Mouse (Mus musculus): ENCODE data around the gene Msi2. TPM values are rescaled to one million over a fixed set of nuclear protein-coding genes. Genes with fewer than 3 reads are reported as not detected.

Msi2 gene
- polyA plus RNA-seq, 1 experiment from 2014 or later, result 33.1 TPM

GRCm38 (mm10) chr11:88318850-88319249 is 399.5 kb downstream of the Msi2 start:
- H3K27me3 ChIP-seq (ENCODE audit: control insufficient read depth, insufficient read depth, low read length), result no peaks in the 10 kb centered on the region
- H3K9me3 ChIP-seq (ENCODE audit: control insufficient read depth, low read length), result no peaks in the 10 kb centered on the region
- WGBS, result 82% methylated on average over 5 of the region's 5 CpGs
- H3K27ac ChIP-seq (replicated peaks; ENCODE audit: low read depth, low read length), result no peak overlapping the region
- H3K36me3 ChIP-seq (ENCODE audit: control insufficient read depth, insufficient read depth, low read length), result no peaks in the 10 kb centered on the region
- H3K4me1 ChIP-seq (ENCODE audit: control insufficient read depth, insufficient read depth, low read length), result peaks cover 15% of the 10 kb centered on the region
- DNase-seq (no peak), ATAC-seq (ENCODE audit: low FRiP score, low TSS enrichment) (no peak)
- no peak overlapping the region for H3K9ac ChIP-seq (replicated peaks; ENCODE audit: low read length)
- no peak overlapping the region for H3K4me3 ChIP-seq (replicated peaks; ENCODE audit: low read depth, low read length)
- no peak overlapping the region for H3K4me2 ChIP-seq (ENCODE audit: low read length)

- Histone ChIP-seq H3K27ac (replicated peaks; ENCODE audit: low read depth, low read length) (no peak overlapping the region), H3K9ac (replicated peaks; ENCODE audit: low read length) (no peak overlapping the region), H3K4me1 (ENCODE audit: control insufficient read depth, insufficient read depth, low read length) (peaks cover 30% of the 10 kb centered on the region), H3K4me2 (ENCODE audit: low read length) (no peak overlapping the region), H3K9me3 (ENCODE audit: control insufficient read depth, low read length) (no peaks in the 10 kb centered on the region), H3K4me3 (replicated peaks; ENCODE audit: low read depth, low read length) (no peak overlapping the region), H3K27me3 (ENCODE audit: control insufficient read depth, insufficient read depth, low read length) (no peaks in the 10 kb centered on the region), H3K36me3 (ENCODE audit: control insufficient read depth, insufficient read depth, low read length) (no peaks in the 10 kb centered on the region)
- no peak for ATAC-seq (ENCODE audit: low FRiP score, low TSS enrichment)
- 91% methylated on average over 5 of the region's 5 CpGs for WGBS
- no peak for DNase-seq
Measured at GRCm38 (mm10) chr11:88315393-88315792, 402.9 kb downstream of the Msi2 start.

GRCm38 (mm10) chr11:88314471-88314870 is 403.8 kb downstream of the Msi2 start:
- Histone ChIP-seq H3K4me1 (ENCODE audit: control insufficient read depth, insufficient read depth, low read length) (peaks cover 36% of the 10 kb centered on the region), H3K9me3 (ENCODE audit: control insufficient read depth, low read length) (no peaks in the 10 kb centered on the region)
- WGBS, result 66% methylated on average over 6 of the region's 6 CpGs

GRCm38 (mm10) chr11:88313512-88313911 is 404.8 kb downstream of the Msi2 start:
- Histone ChIP-seq H3K4me1 (ENCODE audit: control insufficient read depth, insufficient read depth, low read length) (peaks cover 44% of the 10 kb centered on the region), H3K4me3 (replicated peaks; ENCODE audit: low read depth, low read length) (no peak overlapping the region), H3K27ac (replicated peaks; ENCODE audit: low read depth, low read length) (no peak overlapping the region), H3K9ac (replicated peaks; ENCODE audit: low read length) (no peak overlapping the region), H3K4me2 (ENCODE audit: low read length) (no peak overlapping the region), H3K36me3 (ENCODE audit: control insufficient read depth, insufficient read depth, low read length) (no peaks in the 10 kb centered on the region), H3K27me3 (ENCODE audit: control insufficient read depth, insufficient read depth, low read length) (no peaks in the 10 kb centered on the region), H3K9me3 (ENCODE audit: control insufficient read depth, low read length) (no peaks in the 10 kb centered on the region)
- WGBS, result 23% methylated on average over 8 of the region's 8 CpGs
- ATAC-seq (ENCODE audit: low FRiP score, low TSS enrichment) (no peak), DNase-seq (no peak)

More at GRCm38 (mm10) chr11:88314471-88314870, 403.8 kb downstream of the Msi2 start:
- H3K36me3 ChIP-seq (ENCODE audit: control insufficient read depth, insufficient read depth, low read length), result no peaks in the 10 kb centered on the region
- H3K4me2 ChIP-seq (ENCODE audit: low read length), result no peak overlapping the region
- H3K27ac ChIP-seq (replicated peaks; ENCODE audit: low read depth, low read length), result no peak overlapping the region
- DNase-seq (no peak), ATAC-seq (ENCODE audit: low FRiP score, low TSS enrichment) (no peak)
- no peak overlapping the region for H3K4me3 ChIP-seq (replicated peaks; ENCODE audit: low read depth, low read length)
- H3K9ac ChIP-seq (replicated peaks; ENCODE audit: low read length), result no peak overlapping the region
- no peaks in the 10 kb centered on the region for H3K27me3 ChIP-seq (ENCODE audit: control insufficient read depth, insufficient read depth, low read length)

GRCm38 (mm10) chr11:88311606-88312005 is 406.7 kb downstream of the Msi2 start:
- no peak overlapping the region for H3K9ac ChIP-seq (replicated peaks; ENCODE audit: low read length)
- H3K27ac ChIP-seq (replicated peaks; ENCODE audit: low read depth, low read length), result no peak overlapping the region
- H3K4me3 ChIP-seq (replicated peaks; ENCODE audit: low read depth, low read length), result no peak overlapping the region
- DNase-seq (no peak), ATAC-seq (ENCODE audit: low FRiP score, low TSS enrichment) (no peak)
- H3K27me3 ChIP-seq (ENCODE audit: control insufficient read depth, insufficient read depth, low read length), result no peaks in the 10 kb centered on the region
- no peaks in the 10 kb centered on the region for H3K36me3 ChIP-seq (ENCODE audit: control insufficient read depth, insufficient read depth, low read length)
- H3K4me1 ChIP-seq (ENCODE audit: control insufficient read depth, insufficient read depth, low read length), result peaks cover 37% of the 10 kb centered on the region
- no peaks in the 10 kb centered on the region for H3K9me3 ChIP-seq (ENCODE audit: control insufficient read depth, low read length)
- H3K4me2 ChIP-seq (ENCODE audit: low read length), result no peak overlapping the region
- 59% methylated on average over 7 of the region's 7 CpGs for WGBS

- Histone ChIP-seq H3K27ac (replicated peaks; ENCODE audit: low read depth, low read length) (peak overlapping the region; percentile 52; the same call in 1 of the 2 replicates), H3K9me3 (ENCODE audit: control insufficient read depth, low read length) (no peaks in the 10 kb centered on the region), H3K27me3 (ENCODE audit: control insufficient read depth, insufficient read depth, low read length) (no peaks in the 10 kb centered on the region), H3K36me3 (ENCODE audit: control insufficient read depth, insufficient read depth, low read length) (no peaks in the 10 kb centered on the region), H3K4me2 (ENCODE audit: low read length) (no peak overlapping the region), H3K9ac (replicated peaks; ENCODE audit: low read length) (no peak overlapping the region), H3K4me3 (replicated peaks; ENCODE audit: low read depth, low read length) (no peak overlapping the region), H3K4me1 (ENCODE audit: control insufficient read depth, insufficient read depth, low read length) (peaks cover 37% of the 10 kb centered on the region)
- 67% methylated on average over 6 of the region's 6 CpGs for WGBS
- ATAC-seq (ENCODE audit: low FRiP score, low TSS enrichment) (no peak), DNase-seq (no peak)
Measured at GRCm38 (mm10) chr11:88310773-88311172, 407.5 kb downstream of the Msi2 start.

GRCm38 (mm10) chr11:88309059-88309700 is 409.1 kb downstream of the Msi2 start:
- Histone ChIP-seq H3K4me2 (ENCODE audit: low read length) (no peak overlapping the region), H3K9ac (replicated peaks; ENCODE audit: low read length) (no peak overlapping the region), H3K27me3 (ENCODE audit: control insufficient read depth, insufficient read depth, low read length) (no peaks in the 10 kb centered on the region), H3K36me3 (ENCODE audit: control insufficient read depth, insufficient read depth, low read length) (no peaks in the 10 kb centered on the region), H3K27ac (replicated peaks; ENCODE audit: low read depth, low read length) (peak overlapping the region; percentile 67), H3K4me3 (replicated peaks; ENCODE audit: low read depth, low read length) (no peak overlapping the region), H3K9me3 (ENCODE audit: control insufficient read depth, low read length) (no peaks in the 10 kb centered on the region), H3K4me1 (ENCODE audit: control insufficient read depth, insufficient read depth, low read length) (peaks cover 36% of the 10 kb centered on the region)
- ATAC-seq (ENCODE audit: low FRiP score, low TSS enrichment) (peak; percentile 43; the same call in 1 of the 2 replicates), DNase-seq (peak; percentile 72)
- WGBS, result 11% methylated on average over 10 of the region's 10 CpGs

GRCm38 (mm10) chr11:88307616-88308543 is 410.4 kb downstream of the Msi2 start:
- no peak overlapping the region for H3K4me2 ChIP-seq (ENCODE audit: low read length)
- DNase-seq (no peak), ATAC-seq (ENCODE audit: low FRiP score, low TSS enrichment) (no peak)
- no peaks in the 10 kb centered on the region for H3K36me3 ChIP-seq (ENCODE audit: control insufficient read depth, insufficient read depth, low read length)
- H3K4me1 ChIP-seq (ENCODE audit: control insufficient read depth, insufficient read depth, low read length), result peaks cover 29% of the 10 kb centered on the region
- H3K9ac ChIP-seq (replicated peaks; ENCODE audit: low read length), result no peak overlapping the region
- WGBS, result 82% methylated on average over 14 of the region's 14 CpGs
- H3K4me3 ChIP-seq (replicated peaks; ENCODE audit: low read depth, low read length), result no peak overlapping the region
- H3K9me3 ChIP-seq (ENCODE audit: control insufficient read depth, low read length), result no peaks in the 10 kb centered on the region
- no peak overlapping the region for H3K27ac ChIP-seq (replicated peaks; ENCODE audit: low read depth, low read length)
- H3K27me3 ChIP-seq (ENCODE audit: control insufficient read depth, insufficient read depth, low read length), result no peaks in the 10 kb centered on the region
